Mouse (Mus musculus) urinary bladder, postnatal 36 days (tissue): Measurements from ENCODE around the gene Ube2m.
A peak's percentile ranks its signal among the peaks of the same experiment; 100 is the strongest.

ENCODE experiments used
- DNase-seq, 2 experiments: peaks; one replicate each; pipeline ENCODE4 v3.0.0; 2022; ENCODE audit warnings: low spot score in 2 of 2, mixed read lengths in 1 of 2

The Ube2m gene

DNA sequence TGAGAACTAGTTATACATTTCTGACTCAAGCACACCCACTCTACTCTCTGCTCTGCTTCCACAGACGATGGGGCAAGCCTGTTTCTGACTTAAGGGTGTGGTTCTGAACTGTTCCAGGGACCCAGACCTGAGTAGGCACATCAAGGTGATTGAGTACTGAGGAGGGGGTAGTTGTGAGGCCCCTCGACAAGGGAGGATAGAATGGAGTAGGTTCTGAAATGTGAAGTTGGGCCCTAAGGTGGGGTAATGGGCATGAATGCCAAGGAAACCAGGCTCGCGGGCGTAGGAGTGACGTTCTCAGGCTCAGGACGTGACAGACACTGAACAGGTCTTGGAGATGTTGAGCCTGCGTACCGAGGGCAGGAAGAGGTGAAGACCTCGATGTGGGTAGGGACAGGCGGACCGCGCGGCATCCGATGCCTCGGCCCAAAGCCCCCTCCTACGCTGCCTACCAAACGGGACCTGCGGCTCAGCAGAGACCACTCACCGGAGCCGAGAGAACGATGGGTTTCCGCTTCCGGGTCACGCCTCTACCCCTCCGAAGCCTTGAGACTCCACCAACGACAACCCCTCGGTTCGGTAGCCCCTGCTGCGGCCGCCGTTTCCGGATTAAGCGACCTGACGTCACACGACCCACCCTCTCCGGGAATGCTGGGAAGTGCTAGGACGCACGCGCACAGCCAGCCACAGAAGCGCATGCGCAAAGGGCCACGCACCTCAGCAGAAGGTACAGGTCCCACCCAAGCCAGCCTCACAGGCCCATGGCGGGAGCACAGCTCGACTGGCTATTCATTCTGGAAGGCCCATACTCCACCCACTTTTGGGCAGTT, 3.7 kb downstream of the Ube2m start, which contains the start of gene Chmp2a:
TSS of gene Chmp2a (minus strand) at position 660 of the 830 bp plus-strand sequence.
- DNase-seq = peak; percentile 97

GRCm38 (mm10) chr7:13033451-13034147, 4.5 kb downstream of the Ube2m start:
- DNase-seq = no peak

- DNase-seq = no peak
Measured at GRCm38 (mm10) chr7:13032541-13032940, 5.5 kb downstream of the Ube2m start.

DNA sequence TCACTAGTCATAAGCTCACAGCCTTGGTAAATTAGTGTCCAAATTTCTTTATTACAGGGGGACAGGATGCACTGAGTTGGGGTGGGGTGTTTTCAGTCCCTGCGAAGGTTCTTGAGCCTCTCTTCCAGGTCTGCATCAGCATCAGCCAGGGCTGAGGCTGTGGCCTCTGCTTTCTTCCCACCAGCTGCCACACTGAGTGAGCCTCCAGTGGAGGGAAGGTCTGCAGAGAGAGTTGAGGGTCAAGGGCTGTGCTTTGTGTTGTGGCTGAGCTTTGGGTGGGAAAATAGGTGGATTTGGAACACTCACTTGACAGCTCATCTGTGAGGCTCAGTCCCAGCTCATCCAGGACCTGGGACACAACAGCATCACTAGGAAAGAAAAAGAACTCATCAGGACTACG, 6.1 kb downstream of the Ube2m start:
- no peak for DNase-seq

GRCm38 (mm10) chr7:13031069-13031468, 7.0 kb downstream of the Ube2m start:
- DNase-seq = no peak

- no peak for DNase-seq
Measured at GRCm38 (mm10) chr7:13028986-13029385, 9.1 kb downstream of the Ube2m start.

DNA sequence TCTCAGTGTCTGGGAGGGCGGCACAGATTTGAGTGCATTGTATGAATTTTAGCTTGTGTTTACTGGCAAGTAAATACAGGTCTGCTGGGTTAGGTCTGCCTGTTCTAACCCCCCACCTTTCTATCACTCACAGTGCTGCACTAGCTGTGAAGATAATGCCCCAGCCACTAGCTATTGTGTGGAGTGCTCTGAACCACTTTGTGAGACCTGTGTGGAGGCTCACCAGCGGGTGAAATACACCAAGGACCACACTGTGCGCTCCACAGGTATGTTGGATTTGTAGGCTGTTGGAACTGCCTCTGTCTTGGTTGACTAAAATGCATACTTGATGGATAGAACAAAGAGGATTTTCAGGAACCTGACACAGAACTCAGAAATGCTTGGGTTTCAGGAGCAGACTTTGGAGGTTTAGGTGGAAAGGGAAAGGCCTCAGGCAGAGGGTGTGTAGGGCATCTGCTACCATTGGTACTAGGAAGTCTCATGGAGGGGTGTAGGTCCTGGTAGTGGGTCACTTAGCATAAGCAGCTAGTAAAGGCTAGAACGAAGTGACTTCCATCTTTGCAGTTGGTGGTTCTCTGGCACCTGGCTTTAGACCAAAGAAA, 12.5 kb downstream of the Ube2m start:
- no peak for DNase-seq

- peak; percentile 55 to 68 for DNase-seq
Measured at GRCm38 (mm10) chr7:13024805-13025204, 13.3 kb downstream of the Ube2m start.

GRCm38 (mm10) chr7:13023928-13024731, 13.9 kb downstream of the Ube2m start:
- DNase-seq = peak; percentile 90 to 91

DNA sequence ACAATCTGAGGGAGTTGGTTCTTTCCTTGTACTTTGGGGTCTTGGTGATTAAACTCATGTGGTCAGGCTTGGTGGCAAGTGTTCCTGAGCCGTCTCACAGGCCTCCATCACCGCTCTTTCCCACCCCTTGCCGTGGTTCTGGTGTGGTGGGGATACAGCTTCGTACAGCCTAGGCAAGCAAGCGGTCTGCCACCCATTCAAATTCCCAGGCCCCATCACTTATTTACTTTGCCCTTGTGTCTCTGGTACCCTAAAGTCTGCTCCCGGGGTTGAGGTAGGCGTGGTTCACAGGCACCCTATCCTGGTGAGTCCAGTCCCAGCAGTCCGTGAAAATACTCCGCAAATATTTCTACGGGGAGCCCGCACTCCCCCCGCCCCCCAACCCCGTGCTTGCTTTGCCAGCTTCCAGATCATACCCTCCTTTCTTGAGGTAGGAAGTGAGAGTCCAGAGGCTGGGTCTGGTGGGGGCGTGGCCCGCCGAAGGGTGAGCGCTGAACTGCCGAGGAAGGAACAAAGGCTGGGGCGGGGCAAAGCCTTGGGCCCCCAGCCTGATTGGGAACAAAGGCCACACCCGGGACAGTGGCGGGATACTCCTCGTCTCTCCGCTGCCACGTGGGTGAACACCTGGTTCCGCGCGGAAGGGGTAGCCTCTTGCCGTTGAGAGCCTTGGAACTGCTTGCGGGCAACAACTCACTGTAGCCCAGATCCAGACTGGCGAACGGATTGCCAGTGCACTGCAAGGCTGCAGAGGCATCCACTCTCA, 15.1 kb downstream of the Ube2m start:
- peak; percentile 69 to 81 for DNase-seq

DNA sequence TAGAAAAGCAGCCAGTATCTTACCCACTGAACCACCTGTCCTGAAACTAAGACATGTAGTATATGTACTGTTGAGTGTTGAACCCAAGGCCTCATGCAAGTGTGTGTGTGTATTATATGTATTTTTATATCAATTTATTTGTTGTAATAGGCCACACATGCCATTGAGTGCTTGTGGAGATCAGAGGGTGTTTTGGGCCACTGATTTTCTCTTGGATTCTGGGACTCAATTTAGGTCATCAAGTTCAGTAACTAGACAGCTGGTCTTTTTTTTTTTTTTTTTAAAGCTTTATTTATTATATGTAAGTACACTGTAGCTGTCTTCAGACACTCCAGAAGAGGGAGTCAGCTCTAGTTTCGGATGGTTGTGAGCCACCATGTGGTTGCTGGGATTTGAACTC, 22.9 kb downstream of the Ube2m start:
- no peak for DNase-seq

DNA sequence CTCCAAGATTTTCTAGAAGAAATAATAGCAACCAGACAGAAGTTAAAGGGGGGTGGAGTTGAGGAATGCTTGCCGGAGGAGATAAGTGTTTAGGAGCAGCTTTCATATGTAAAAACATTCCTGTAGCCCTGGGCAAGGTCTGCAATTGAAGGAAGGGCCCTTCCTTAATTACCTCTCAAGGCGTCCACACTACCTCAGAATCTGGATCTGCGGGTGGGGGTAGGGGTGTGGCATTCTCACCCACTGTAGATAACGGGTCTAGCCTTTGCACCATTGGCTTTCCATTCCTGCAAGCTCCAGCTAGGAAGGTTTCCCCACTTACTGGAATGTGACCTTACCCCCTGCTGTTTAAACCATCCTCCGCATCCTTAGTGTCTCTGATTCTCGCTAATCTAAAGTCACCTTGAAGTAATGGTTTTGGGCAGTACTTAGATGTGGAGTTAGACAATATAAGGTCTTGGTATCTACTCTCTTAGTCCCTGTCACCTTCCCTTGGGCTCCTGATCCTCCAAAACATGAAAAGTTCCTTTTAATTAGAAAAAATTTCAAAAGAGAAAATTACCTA, 23.7 kb downstream of the Ube2m start:
- DNase-seq = no peak

DNA sequence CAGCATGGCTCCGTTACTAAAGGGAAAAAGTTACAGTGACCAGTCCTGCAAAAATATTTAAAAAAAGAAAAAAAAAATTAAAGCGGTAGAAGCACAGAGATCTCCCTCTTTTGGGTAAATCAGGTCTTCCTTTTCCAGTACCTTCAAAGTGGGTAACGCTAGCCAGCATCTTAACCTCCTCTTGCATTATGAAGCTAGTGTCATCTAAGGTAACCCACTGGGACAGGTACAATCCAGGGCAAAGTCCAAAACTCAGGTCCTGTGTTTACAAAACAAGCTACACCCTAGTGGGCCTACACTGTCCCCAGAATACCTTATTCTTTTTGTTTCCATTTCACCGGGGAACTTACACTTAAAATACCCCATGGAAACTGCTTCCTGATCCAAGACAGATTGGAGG, 24.4 kb downstream of the Ube2m start:
- no peak for DNase-seq

GRCm38 (mm10) chr7:13010005-13010908, 27.8 kb downstream of the Ube2m start, which contains the start of gene Zbtb45:
Zbtb45 (minus strand) TSS chr7:13010034.
- DNase-seq = no peak

GRCm38 (mm10) chr7:13009143-13010004, 28.7 kb downstream of the Ube2m start:
- DNase-seq = peak; percentile 92 to 93

DNA sequence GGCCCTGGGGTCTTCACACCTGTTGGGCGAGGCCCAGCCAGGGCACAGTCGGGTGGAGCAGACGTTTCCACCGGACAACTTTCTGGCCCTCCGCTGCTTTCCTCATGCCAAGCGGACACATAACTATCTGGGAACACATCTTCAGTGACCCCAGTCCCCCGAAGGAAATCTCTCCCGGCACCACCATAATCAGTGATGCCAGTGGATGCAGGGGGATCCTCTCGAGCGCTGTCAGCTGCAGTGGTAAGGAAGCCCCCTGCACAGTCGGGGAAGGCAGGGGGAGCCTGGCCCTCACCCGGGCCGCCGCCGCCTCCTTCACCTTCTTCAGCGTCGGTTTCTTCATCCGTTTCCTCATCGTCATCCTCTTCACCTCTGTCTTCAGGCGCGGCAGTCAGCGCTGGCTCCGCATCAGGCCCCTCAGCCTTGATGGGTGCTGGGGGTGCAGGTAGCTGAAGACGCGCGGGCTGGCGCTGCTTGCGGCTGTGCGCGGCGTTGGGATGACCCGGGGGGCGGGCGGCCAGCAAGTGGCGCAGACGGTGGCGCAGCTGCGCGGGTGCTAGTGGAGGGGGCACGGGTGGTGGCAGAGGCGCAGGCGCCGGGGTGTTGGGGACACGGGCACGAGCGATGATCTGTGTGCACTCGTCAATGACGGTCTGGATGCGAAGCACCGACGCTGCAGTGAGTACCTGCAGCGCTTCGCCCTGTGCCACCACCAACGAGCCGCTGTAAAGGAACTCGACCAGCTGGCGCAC, 30.6 kb downstream of the Ube2m start:
- DNase-seq = no peak

GRCm38 (mm10) chr7:13006531-13006930, 31.5 kb downstream of the Ube2m start:
- DNase-seq = no peak

GRCm38 (mm10) chr7:13006011-13006410, 32.1 kb downstream of the Ube2m start:
- no peak for DNase-seq
